Mouse (Mus musculus) liver, postnatal 0 days (tissue): ENCODE measurements at regions not wholly inside any gene's neighbourhood (a gene's known extent, or its start where the extent isn't known, plus 50 kb on each side); places are given as distances from the start of the nearest gene placed in this dataset.

Experiments used
- ATAC-seq: fragments of 200-750 bp; cut with Nextera tagmentation; 2 replicates; pipeline ENCODE4 v1.8.0; 2017; ENCODE audit warnings: mild to moderate bottlenecking, moderate library complexity
- DNase-seq: peaks from one replicate; pipeline ENCODE4 v3.0.0-alpha.2; 2016
- H3K27ac ChIP-seq: fragments of 300-500 bp; sonication (generic); 2 replicates; pipeline ENCODE4 v1.5.1; 2014; ENCODE audit warnings: antibody characterized with exemption, moderate library complexity, mild to moderate bottlenecking, low read depth
- H3K27me3 ChIP-seq: fragments of 300-500 bp; sonication (generic); 2 replicates; pipeline ENCODE4 v1.6.1; 2014; ENCODE audit warnings: low read length, control low read depth, mixed read lengths; ENCODE audit not compliant: insufficient read depth
- H3K36me3 ChIP-seq: fragments of 300-500 bp; sonication (generic); replicated peaks from 2 replicates; pipeline ENCODE4 v1.6.1; 2014; ENCODE audit warnings: mild to moderate bottlenecking, control low read depth, low read length, moderate library complexity, mixed read lengths; ENCODE audit not compliant: insufficient read depth
- H3K4me1 ChIP-seq: fragments of 300-500 bp; sonication (generic); 2 replicates; pipeline ENCODE4 v1.6.1; 2014; ENCODE audit warnings: antibody characterized with exemption, mild to moderate bottlenecking, control low read depth; ENCODE audit not compliant: insufficient read depth
- H3K4me2 ChIP-seq: fragments of 300-500 bp; sonication (generic); 2 replicates; pipeline ENCODE4 v1.6.1; 2014; ENCODE audit warnings: low read depth, mild to moderate bottlenecking, low read length, moderate library complexity, mixed read lengths
- H3K4me3 ChIP-seq: fragments of 300-500 bp; sonication (generic); 2 replicates; pipeline ENCODE4 v1.5.1; 2014; ENCODE audit warnings: low read depth, low read length
- H3K9ac ChIP-seq: fragments of 300-500 bp; sonication (generic); replicated peaks from 2 replicates; pipeline ENCODE4 v1.6.1; 2014; ENCODE audit warnings: mild to moderate bottlenecking, moderate library complexity
- H3K9me3 ChIP-seq: fragments of 300-500 bp; sonication (generic); 2 replicates; pipeline ENCODE4 v1.6.1; 2016; ENCODE audit warnings: mild to moderate bottlenecking, control low read depth, low read length, mixed read lengths
- CTCF ChIP-seq: sonication (generic); IDR thresholded peaks from 2 replicates; pipeline ENCODE4 v1.5.1; 2016; ENCODE audit warnings: antibody characterized with exemption, low read depth
- EP300 ChIP-seq: IDR thresholded peaks from 2 replicates; pipeline ENCODE4 v1.6.1; 2016; ENCODE audit warnings: antibody characterized with exemption, low read depth, mild to moderate bottlenecking
- WGBS: fragments of 180-500 bp; shearing (Covaris S2); extraction: QIAGEN DNeasy Blood & Tissue Kit; methylation state at CpG from one replicate; pipeline ENCODE4 v1.1.7; 2014; ENCODE audit not compliant: insufficient replicate concordance; 5-methylcytosine and 5-hydroxymethylcytosine counted together

GRCm38 (mm10) chr1:18849038-18849437 is 253.8 kb upstream of the Tfap2d start:
- no peak overlapping the region for H3K4me3 ChIP-seq
- H3K9ac ChIP-seq = no peak overlapping the region
- H3K9me3 ChIP-seq = no peaks in the 10 kb centered on the region
- H3K27me3 ChIP-seq = no peaks in the 10 kb centered on the region
- H3K4me2 ChIP-seq = no peak overlapping the region
- WGBS = 75% methylated on average over 2 of the region's 2 CpGs
- TF ChIP-seq EP300 = no peak
- TF ChIP-seq CTCF = no peak
- no peak overlapping the region for H3K27ac ChIP-seq
- H3K4me1 ChIP-seq = no peaks in the 10 kb centered on the region
- ATAC-seq (no peak), DNase-seq (no peak)
- H3K36me3 ChIP-seq = no peaks in the 10 kb centered on the region

- Histone ChIP-seq H3K9ac (no peak overlapping the region), H3K9me3 (no peaks in the 10 kb centered on the region), H3K4me1 (no peaks in the 10 kb centered on the region), H3K4me3 (no peak overlapping the region), H3K36me3 (no peaks in the 10 kb centered on the region), H3K4me2 (no peak overlapping the region), H3K27ac (no peak overlapping the region), H3K27me3 (no peaks in the 10 kb centered on the region)
- WGBS = 72% methylated on average over 3 of the region's 3 CpGs
- TF ChIP-seq CTCF (no peak), EP300 (no peak)
- DNase-seq = no peak
- ATAC-seq = no peak
Measured at GRCm38 (mm10) chr1:18857457-18857856, 245.4 kb upstream of the Tfap2d start.

DNA sequence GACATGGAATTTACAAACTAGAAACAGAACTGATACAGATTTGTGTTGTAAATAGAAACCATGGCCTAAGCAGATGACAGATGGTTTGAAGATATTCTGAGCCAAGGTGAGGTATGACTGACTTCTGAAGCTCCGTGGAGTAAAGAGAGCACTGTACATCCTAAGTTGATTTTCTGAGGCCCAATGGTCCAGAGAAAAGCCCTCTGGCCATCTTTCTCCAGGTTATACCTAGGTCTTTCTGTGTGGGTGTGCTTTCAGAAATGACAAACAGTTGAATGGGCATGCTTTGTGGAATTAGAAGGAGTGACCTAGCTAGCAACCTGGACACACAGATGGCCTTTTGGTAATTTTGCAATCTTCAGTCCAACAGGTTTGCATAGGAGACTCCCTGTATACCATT is 199.6 kb upstream of the Tfap2d start:
- TF ChIP-seq CTCF (no peak), EP300 (no peak)
- Histone ChIP-seq H3K4me3 (no peak overlapping the region), H3K27ac (no peak overlapping the region), H3K36me3 (no peaks in the 10 kb centered on the region), H3K27me3 (no peaks in the 10 kb centered on the region), H3K4me2 (no peak overlapping the region), H3K4me1 (no peaks in the 10 kb centered on the region), H3K9ac (no peak overlapping the region), H3K9me3 (no peaks in the 10 kb centered on the region)
- no peak for ATAC-seq
- DNase-seq = no peak
- 54% methylated on average over 1 of the region's 1 CpGs for WGBS

- no peak overlapping the region for H3K4me2 ChIP-seq
- no peak overlapping the region for H3K9ac ChIP-seq
- no peaks in the 10 kb centered on the region for H3K4me1 ChIP-seq
- no peaks in the 10 kb centered on the region for H3K36me3 ChIP-seq
- no peak overlapping the region for H3K4me3 ChIP-seq
- WGBS = 58% methylated on average over 4 of the region's 4 CpGs
- TF ChIP-seq EP300 = no peak
- no peak for TF ChIP-seq CTCF
- ATAC-seq = no peak
- no peaks in the 10 kb centered on the region for H3K9me3 ChIP-seq
- H3K27ac ChIP-seq = no peak overlapping the region
- DNase-seq = no peak
- no peaks in the 10 kb centered on the region for H3K27me3 ChIP-seq
Measured at GRCm38 (mm10) chr1:18903696-18904095, 199.1 kb upstream of the Tfap2d start.

GRCm38 (mm10) chr1:18911578-18911977 is 191.2 kb upstream of the Tfap2d start:
- no peaks in the 10 kb centered on the region for H3K4me1 ChIP-seq
- DNase-seq (no peak), ATAC-seq (no peak)
- H3K4me3 ChIP-seq = no peak overlapping the region
- no peaks in the 10 kb centered on the region for H3K27me3 ChIP-seq
- no peaks in the 10 kb centered on the region for H3K9me3 ChIP-seq
- whole genome bisulfite sequencing = 70% methylated on average over 4 of the region's 4 CpGs
- H3K27ac ChIP-seq = no peak overlapping the region
- no peak overlapping the region for H3K4me2 ChIP-seq
- H3K9ac ChIP-seq = no peak overlapping the region
- no peaks in the 10 kb centered on the region for H3K36me3 ChIP-seq
- TF ChIP-seq EP300 (no peak), CTCF (no peak)

- no peak overlapping the region for H3K9ac ChIP-seq
- no peak overlapping the region for H3K4me3 ChIP-seq
- TF ChIP-seq CTCF = no peak
- TF ChIP-seq EP300 = no peak
- no peak overlapping the region for H3K27ac ChIP-seq
- no peak overlapping the region for H3K4me2 ChIP-seq
- H3K27me3 ChIP-seq = no peaks in the 10 kb centered on the region
- no peaks in the 10 kb centered on the region for H3K9me3 ChIP-seq
- 85% methylated on average over 1 of the region's 1 CpGs for WGBS
- H3K4me1 ChIP-seq = no peaks in the 10 kb centered on the region
- H3K36me3 ChIP-seq = no peaks in the 10 kb centered on the region
- no peak for DNase-seq
- no peak for ATAC-seq
Measured at GRCm38 (mm10) chr1:18956276-18956675, 146.5 kb upstream of the Tfap2d start.

- 69% methylated on average over 6 of the region's 6 CpGs for WGBS
- no peak for DNase-seq
- ATAC-seq = no peak
- Histone ChIP-seq H3K27ac (no peak overlapping the region), H3K4me1 (no peaks in the 10 kb centered on the region), H3K9ac (no peak overlapping the region), H3K4me2 (no peak overlapping the region), H3K4me3 (no peak overlapping the region), H3K36me3 (no peaks in the 10 kb centered on the region), H3K9me3 (no peaks in the 10 kb centered on the region), H3K27me3 (no peaks in the 10 kb centered on the region)
- no peak for TF ChIP-seq EP300
Measured at GRCm38 (mm10) chr1:18956975-18957374, 145.8 kb upstream of the Tfap2d start.
